In the genomic region with DNA sequence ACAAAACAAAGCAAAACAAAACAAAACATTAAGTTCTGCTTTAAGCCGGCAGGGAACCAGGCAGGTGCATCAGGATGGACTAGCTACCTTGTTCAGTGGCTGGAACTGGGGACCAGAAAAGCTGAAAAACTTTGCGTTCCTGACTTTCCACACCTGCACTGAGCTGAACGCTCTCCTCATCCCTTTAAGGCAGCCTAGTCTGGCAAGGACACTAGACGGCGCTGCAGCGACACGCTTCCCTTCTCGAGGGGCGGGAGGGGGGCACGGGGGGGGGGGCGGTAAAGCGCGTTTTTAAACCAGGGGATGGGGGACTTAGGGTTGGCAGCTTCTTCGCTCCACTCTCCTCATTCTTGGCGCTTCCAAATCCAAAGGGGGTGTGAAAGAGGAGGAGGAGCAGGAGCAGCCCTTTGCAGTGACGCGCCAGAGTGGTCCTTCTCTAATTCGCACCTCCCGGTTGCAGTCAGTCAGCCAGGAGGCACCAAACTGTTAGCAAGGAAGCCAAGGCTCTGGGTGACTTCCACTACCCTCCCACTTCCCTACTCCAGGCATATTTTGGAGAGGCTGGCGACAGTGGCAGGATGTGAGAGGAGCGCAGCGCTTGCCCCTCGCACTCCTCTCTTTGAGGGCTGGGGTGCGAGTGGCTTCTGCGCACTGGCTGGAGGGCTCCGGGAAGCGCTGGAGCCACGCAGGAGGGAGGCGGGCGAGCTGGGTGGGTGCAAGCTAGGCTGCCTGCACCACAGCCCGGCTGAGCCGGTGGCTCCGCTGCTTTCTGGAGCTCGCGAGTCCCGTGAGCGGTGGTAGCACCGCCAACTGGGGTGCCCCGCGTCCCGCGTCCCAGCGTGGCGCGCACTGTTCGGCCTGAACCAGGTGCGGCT, we compare ENCODE assay signal across 8 mouse cellular contexts. TPM values are rescaled to one million over a fixed set of nuclear protein-coding genes. Genes with fewer than 3 reads are reported as not detected.
DNase-seq lines count a peak whose midpoint lies in the region; ATAC-seq and TF ChIP-seq lines count a peak whose summit lies in the region.

Gene Il1rapl2 (plus strand): TSS at position 288 of the 875 bp plus-strand sequence.

- H3K36me3 ChIP-seq in liver, postnatal 0 days (replicated peaks; ENCODE audit: insufficient read depth, low read length): no peaks in the 10 kb centered on the region
- no peaks in the 10 kb centered on the region for H3K36me3 ChIP-seq in heart, embryonic 13.5 days
- no peaks in the 10 kb centered on the region for H3K36me3 ChIP-seq in liver, embryonic 12.5 days
- H3K36me3 ChIP-seq in stomach, postnatal 0 days (ENCODE audit: control insufficient read depth, insufficient read depth, low read length): no peaks in the 10 kb centered on the region

- no peak for TF ChIP-seq EP300 in liver, postnatal 0 days (IDR thresholded peaks at IDR 0.05; ENCODE audit: low read depth)
- no peak for TF ChIP-seq EP300 in stomach, postnatal 0 days (optimal IDR thresholded peaks at IDR 0.05)

- ATAC-seq in liver, postnatal 0 days: no peak
- no peak for ATAC-seq in heart, embryonic 13.5 days (ENCODE audit: extremely low read depth, insufficient number of reproducible peaks, low FRiP score, low TSS enrichment)
- no peak for ATAC-seq in liver, embryonic 12.5 days
- no peak for ATAC-seq in stomach, postnatal 0 days (ENCODE audit: low FRiP score, low TSS enrichment)

- H3K9me3 ChIP-seq in liver, postnatal 0 days (ENCODE audit: low read length): no peaks in the 10 kb centered on the region
- no peaks in the 10 kb centered on the region for H3K9me3 ChIP-seq in heart, embryonic 13.5 days
- H3K9me3 ChIP-seq in liver, embryonic 12.5 days (replicated peaks): no peaks in the 10 kb centered on the region
- no peaks in the 10 kb centered on the region for H3K9me3 ChIP-seq in stomach, postnatal 0 days (ENCODE audit: control insufficient read depth, low read length)

- H3K9ac ChIP-seq in liver, postnatal 0 days (replicated peaks): no peak within 1 kb of the TSS
- 0 out of 2 replicates have a peak within 1 kb of the TSS, but pooled peaks have one; percentile 47 for H3K9ac ChIP-seq in heart, embryonic 13.5 days
- H3K9ac ChIP-seq in liver, embryonic 12.5 days: no peak within 1 kb of the TSS
- no peak within 1 kb of the TSS for H3K9ac ChIP-seq in stomach, postnatal 0 days (ENCODE audit: low read length)

- 15% methylated on average over 30 of the region's 47 CpGs for WGBS in liver, postnatal 0 days (ENCODE audit: insufficient replicate concordance)
- 5% methylated on average over 45 of the region's 47 CpGs for WGBS in heart, embryonic 13.5 days
- WGBS in liver, embryonic 12.5 days (ENCODE audit: insufficient replicate concordance): 6% methylated on average over 40 of the region's 47 CpGs
- WGBS in stomach, postnatal 0 days: 7% methylated on average over 33 of the region's 47 CpGs

- H3K27ac ChIP-seq in liver, postnatal 0 days (ENCODE audit: low read depth): no peak within 1 kb of the TSS
- no peak within 1 kb of the TSS for H3K27ac ChIP-seq in heart, embryonic 13.5 days (replicated peaks)
- H3K27ac ChIP-seq in liver, embryonic 12.5 days: no peak within 1 kb of the TSS
- no peak within 1 kb of the TSS for H3K27ac ChIP-seq in stomach, postnatal 0 days (replicated peaks)

- H3K4me2 ChIP-seq in liver, postnatal 0 days (ENCODE audit: low read depth, low read length): no peak within 1 kb of the TSS
- peak within 1 kb of the TSS; percentile 81 for H3K4me2 ChIP-seq in heart, embryonic 13.5 days
- H3K4me2 ChIP-seq in liver, embryonic 12.5 days: peak within 1 kb of the TSS; percentile 33
- H3K4me2 ChIP-seq in stomach, postnatal 0 days (replicated peaks; ENCODE audit: low read depth): peak within 1 kb of the TSS; percentile 51

- H3K4me1 ChIP-seq in liver, postnatal 0 days (ENCODE audit: insufficient read depth): no peaks in the 10 kb centered on the region
- no peaks in the 10 kb centered on the region for H3K4me1 ChIP-seq in heart, embryonic 13.5 days
- no peaks in the 10 kb centered on the region for H3K4me1 ChIP-seq in liver, embryonic 12.5 days
- H3K4me1 ChIP-seq in stomach, postnatal 0 days (replicated peaks; ENCODE audit: control insufficient read depth, insufficient read depth): no peaks in the 10 kb centered on the region

- H3K4me3 ChIP-seq in liver, postnatal 0 days (ENCODE audit: low read depth, low read length): no peak within 1 kb of the TSS
- peak within 1 kb of the TSS; percentile 48 for H3K4me3 ChIP-seq in heart, embryonic 13.5 days
- H3K4me3 ChIP-seq in liver, embryonic 12.5 days: peak within 1 kb of the TSS; percentile 7; the same call in 1 of the 2 replicates
- peak within 1 kb of the TSS; percentile 12 for H3K4me3 ChIP-seq in stomach, postnatal 0 days (ENCODE audit: low read depth, low read length)

- peak; percentile 36 for DNase-seq in adrenal gland, adult 2 months
- no peak for DNase-seq in adrenal gland, adult 18-20 months (ENCODE audit: low spot score in 2 of 2)
- peak; percentile 12 for DNase-seq in liver
- no peak for DNase-seq in liver, postnatal 0 days
- peak; percentile 12 for DNase-seq in stomach, postnatal 0 days (ENCODE audit: low spot score)
- no peak for DNase-seq in ovary, postnatal 14 days (ENCODE audit: low spot score)

- peaks cover 8% of the 10 kb centered on the region; the same call in 1 of the 2 replicates for H3K27me3 ChIP-seq in liver, postnatal 0 days (ENCODE audit: insufficient read depth, low read length)
- H3K27me3 ChIP-seq in heart, embryonic 13.5 days (replicated peaks): peaks cover 50% of the 10 kb centered on the region
- H3K27me3 ChIP-seq in liver, embryonic 12.5 days (replicated peaks): peaks cover 43% of the 10 kb centered on the region
- H3K27me3 ChIP-seq in stomach, postnatal 0 days (ENCODE audit: control insufficient read depth, insufficient read depth, low read length): no peaks in the 10 kb centered on the region

- TF ChIP-seq CTCF in liver, postnatal 0 days (IDR thresholded peaks at IDR 0.05; ENCODE audit: low read depth): no peak
- TF ChIP-seq CTCF in stomach, postnatal 0 days (IDR thresholded peaks at IDR 0.05; ENCODE audit: low read depth): peak; percentile 55

RNA-seq across cellular contexts. Expression of gene Il1rapl2, which starts in this region (rescaled TPM):
- 1 to 10 TPM in 1 of 2 experiments, under 1 TPM in 1; 0.31 to 2.7 TPM for total RNA-seq in adrenal gland, adult 2 months (2021)
- 0.09 TPM in 1 of 2 replicates, not detected in the other for polyA plus RNA-seq in adrenal gland, adult 2 months (2012; rRNA removed)
- 1 to 10 TPM in 1 of 2 experiments, under 1 TPM in 1; 0.42 to 2.4 TPM for total RNA-seq in adrenal gland, adult 18-20 months (2021)
- not detected in 2 replicates for polyA plus RNA-seq in liver, postnatal 0 days (2015; fragmentation: Nextera tagmentation; extraction: Ambion mirVana)
- not detected in 2 replicates for polyA plus RNA-seq in heart, embryonic 13.5 days (2015; fragmentation: Nextera tagmentation; extraction: Ambion mirVana)
- not detected in 2 replicates for polyA plus RNA-seq in liver, embryonic 12.5 days (2016; fragmentation: Nextera tagmentation; extraction: Ambion mirVana)
- polyA plus RNA-seq in stomach, postnatal 0 days (2015; fragmentation: Nextera tagmentation; extraction: Ambion mirVana): 0.04 and 0.06 TPM in 2 replicates

Comparison
In these comparisons a context has a peak if more than half of its experiments do, and no peak if none do; other contexts are left out.
1. DNase-seq: peak in adrenal gland, adult 2 months (single experiment) and liver (single experiment); none in adrenal gland, adult 18-20 months (0 of 2), liver, postnatal 0 days (single experiment) and ovary, postnatal 14 days (single experiment).
2. Peak in DNase-seq, H3K4me3 ChIP-seq and H3K4me2 ChIP-seq in stomach, postnatal 0 days; RNA of the gene not detected or under 1 TPM.